Mouse (Mus musculus): Measurements from ENCODE around the gene Ccdc88c.

Ccdc88c gene

DNA sequence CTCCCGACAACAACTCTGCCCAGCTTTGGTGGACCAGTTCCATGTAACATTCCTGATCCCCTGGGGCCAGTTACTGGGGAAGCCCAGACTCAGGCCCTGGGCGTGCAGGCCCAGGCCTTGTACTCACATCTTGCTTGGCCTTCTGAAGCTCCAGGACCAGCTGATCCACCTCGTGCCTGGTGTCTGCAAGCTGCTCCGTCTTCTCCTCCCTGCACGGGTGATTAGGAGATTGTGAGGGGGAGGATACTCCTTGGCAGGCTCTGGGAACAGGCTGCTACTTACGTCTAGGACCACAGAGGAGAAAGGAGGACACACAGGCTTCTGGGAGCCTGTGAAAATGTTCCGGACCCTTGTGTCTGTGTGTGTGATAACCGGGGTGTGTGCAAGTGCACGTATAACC, 62.6 kb downstream of the Ccdc88c start:
- DNase-seq (ENCODE audit: low spot score), result peak; percentile 7

DNA sequence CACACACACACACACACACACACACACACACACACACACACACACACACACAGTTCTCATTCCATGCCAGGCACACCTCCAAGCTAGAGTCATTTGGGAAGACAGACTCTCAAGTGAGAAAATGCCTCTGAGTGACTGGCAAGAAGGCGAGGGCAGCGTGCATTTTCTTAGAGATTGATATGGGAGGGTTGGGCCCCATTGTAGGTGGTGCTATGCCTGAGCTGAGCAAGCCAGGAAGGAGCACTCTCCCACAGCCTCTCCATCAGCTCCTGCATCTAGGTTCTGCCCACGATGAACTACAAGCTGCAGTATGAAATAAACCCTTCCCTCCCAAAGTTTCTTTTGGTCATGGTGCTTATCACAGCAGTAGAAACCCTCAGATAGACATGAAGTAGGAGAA, 63.6 kb downstream of the Ccdc88c start:
- DNase-seq (ENCODE audit: low spot score), result no peak

DNA sequence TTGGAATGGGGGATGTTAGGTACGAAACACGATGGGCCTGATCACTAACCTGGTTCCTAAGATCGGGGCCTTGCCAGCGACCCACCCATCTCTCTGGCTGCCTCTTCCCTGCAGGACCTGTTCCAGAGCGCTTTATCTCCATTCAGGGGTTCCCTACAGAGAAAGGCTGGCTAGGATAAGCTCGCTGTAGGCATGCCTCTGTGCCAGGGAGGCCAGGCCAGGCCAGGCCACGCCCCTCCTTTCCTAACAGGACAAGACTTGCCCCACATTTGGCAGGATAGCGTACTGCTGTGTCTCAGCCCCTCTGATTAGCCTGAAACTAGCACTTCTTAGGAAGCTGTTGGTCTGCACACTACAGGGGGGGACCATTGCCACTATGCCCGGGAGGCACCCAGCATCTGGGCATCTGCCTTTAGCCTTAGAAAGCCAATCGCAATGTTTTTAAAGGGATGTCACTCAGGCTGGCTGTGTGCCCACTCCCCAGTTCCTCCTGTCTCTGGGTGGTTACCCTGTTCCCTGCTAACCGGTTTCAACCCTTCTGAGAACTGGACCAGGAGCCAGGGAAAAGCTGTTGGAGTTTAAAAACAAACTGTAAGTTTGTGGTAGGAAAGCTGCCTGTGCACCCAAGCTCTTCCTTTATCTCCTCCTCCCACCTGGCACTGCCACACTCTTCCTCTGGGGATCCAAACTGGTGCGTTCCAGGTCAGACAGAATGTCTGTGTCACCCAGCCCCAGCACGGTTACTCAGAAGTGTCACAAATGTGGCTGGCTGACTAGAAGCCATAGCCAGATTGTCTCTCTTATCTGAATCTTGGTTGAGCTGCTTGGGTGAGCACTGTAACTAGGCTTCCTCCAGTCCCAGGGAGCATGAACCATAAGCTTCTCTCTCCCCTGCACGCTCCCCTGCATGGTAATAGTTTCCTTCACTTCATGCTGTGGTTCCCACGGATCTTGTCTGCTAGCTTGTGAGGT, 69.9 kb downstream of the Ccdc88c start:
- peak; percentile 41 for DNase-seq (ENCODE audit: low spot score)

DNA sequence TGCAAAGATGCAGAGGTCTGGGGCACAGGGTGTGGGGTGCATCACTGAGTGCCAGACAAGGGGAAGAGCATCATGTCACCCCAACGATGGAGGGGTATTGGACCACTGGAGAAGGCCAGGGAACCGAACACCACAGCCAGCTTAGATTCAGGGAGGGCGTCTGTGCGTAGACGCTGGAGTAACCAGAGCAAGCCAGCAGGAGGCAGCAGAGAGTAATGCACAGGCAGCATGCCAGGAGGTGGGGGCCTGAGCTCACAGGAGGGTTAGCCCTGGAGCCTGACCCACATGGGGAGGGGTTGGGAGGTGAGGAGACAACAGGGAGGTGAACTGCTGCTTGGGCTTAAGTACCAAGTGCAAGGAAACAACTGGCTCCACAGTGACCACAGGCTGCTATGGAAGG, 70.8 kb downstream of the Ccdc88c start:
- DNase-seq (ENCODE audit: low spot score), result peak; percentile 48

DNA sequence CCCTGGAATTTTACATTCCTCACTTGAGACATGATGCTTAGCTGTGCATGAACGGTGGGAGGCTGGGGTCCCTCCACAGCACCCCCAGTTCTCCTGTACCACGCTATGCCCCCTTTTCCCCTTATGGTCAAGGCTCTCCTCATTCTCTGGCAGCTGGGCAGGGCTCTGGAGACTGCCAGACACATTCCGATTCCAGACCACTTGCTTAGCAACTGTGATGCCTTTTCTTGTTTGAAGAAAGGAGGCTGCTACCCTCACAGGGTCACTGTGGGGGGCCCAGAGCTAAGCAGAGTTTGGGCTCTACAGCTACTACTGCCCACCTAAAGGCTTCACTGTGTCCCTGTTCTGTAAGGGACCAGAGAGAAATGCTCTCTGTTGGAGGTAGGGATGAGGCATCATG, 71.6 kb downstream of the Ccdc88c start:
- no peak for DNase-seq (ENCODE audit: low spot score)

DNA sequence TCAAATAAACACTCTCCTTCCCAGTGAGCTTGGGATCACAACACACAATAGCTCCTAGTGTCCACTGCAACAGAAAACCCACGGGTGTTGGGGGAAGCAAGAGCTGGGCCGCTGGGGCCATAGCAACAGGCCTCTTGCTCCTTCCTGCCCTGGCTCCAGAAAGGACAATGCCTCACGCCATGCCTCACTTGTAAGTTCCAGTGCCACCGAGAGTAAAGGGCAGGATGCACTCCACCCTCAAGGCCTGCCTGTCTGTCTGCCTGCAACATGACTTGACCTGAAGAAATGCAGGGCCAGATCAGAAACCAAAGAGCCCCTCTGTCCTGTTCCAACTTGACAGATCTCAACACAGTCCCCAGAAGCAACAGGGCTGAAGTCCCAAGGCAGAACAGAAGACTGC, 72.0 kb downstream of the Ccdc88c start:
- no peak for DNase-seq (ENCODE audit: low spot score)

DNA sequence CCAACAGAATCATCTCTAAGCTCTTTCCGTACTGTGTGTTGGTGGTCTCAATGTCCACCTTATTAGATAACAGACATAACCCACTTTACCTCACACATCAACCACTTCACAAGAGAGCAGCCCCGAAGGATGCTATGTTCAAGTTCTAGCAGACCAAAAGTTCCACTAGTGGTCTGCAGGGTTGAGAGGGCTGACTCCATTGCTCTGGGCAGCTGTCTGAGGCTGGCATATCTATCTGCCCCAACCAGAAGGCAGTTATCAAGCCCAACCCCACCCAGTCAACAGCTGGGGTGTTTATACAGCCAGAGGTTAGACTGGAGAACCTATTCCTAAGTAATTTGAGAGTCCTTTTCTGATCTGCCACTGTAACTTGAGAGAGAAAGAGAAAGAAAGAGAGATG, 72.8 kb downstream of the Ccdc88c start:
- DNase-seq (ENCODE audit: low spot score), result no peak

DNA sequence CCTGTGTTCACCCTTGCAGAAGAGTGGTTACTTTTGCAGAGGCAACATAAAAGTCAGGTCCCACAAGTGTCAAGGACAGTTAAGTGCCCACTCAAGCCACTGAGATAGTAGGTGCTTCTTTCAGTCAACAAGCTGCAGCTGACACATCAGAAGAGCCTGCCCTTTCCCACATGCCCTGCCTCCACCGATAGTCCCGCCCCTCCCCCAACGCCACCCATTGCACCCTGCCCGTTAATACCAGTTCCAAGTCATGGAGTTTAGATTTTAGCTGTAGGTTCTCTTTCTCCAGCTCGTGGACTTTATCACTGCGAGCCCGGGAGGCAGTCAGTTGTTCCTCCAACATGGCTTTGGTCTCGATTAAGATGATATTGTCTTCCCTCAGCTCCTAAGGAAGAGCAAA, 74.9 kb downstream of the Ccdc88c start:
- no peak for DNase-seq (ENCODE audit: low spot score)

DNA sequence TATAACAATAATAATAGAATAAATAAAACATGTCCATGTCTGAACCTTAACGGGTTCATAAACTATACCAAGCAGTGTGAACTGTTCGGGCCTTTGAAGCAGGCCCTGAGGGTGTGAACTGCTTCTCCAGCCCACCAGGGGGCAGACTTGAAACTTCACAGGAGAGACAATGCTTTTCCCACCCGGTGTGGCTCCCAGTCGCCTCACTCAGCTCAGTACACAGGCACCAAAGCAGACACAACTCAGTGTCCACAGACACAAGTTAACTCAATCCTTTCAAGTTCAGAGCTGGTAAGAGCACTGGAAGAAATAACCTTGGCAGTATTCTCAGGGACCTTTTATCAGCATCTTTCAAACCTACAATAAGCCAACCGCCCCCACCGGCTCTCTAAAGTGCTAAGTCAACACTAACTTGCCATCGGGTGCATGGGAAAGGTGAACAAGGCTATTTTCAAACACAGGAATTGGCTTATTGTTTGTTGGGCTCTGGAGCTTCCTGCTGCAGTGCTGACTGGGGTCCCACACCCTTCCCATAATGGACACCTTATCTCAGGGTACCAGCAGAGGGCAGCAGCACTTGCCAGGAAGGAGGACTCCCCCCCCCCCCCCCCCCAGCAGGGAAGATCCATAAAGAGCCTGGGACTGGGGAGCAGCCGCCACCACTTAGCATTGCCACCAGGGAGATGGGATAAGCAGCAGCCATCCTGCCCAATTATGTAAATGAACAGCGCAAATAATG, 76.5 kb downstream of the Ccdc88c start:
- peak; percentile 80 for DNase-seq (ENCODE audit: low spot score)

DNA sequence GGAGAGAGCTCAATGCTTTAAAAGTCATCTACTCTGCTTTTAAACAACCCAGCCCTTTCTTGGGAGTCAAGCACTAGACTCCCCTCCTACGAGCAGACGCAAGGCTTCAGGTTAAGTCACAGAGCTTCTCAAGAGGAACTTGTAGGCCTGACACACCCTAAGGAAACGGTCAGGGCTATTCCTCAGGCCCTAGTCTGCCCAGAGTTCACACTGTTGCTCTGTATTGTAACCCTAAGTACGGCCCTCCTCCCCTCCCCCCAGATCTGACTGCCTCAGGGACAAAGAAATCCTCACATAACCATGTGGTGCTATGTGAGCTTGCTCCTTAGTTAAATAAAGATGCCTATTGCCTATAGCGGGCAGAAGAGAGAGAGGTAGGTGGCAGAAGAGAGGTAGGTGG, 79.7 kb downstream of the Ccdc88c start:
- no peak for DNase-seq (ENCODE audit: low spot score)

DNA sequence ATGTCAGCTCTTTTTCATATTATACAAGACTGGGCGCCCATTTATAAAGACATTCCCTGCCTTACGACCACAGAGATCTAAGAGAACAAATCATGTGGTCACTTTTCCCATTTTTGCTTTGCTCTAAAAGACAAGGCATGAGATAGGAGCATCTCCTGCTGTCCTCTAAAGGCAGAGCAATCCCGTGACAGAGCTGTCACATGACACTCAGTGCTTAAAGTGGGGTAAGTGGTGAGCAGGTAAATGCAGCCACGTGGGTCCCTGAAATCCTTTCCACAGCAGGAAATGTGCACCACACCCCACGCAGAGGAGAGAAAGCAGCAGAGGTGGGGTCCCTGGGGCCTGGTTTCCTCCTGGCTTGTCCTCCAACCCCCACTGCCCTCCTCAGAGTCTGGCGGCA, 80.8 kb downstream of the Ccdc88c start:
- DNase-seq (ENCODE audit: low spot score), result no peak

DNA sequence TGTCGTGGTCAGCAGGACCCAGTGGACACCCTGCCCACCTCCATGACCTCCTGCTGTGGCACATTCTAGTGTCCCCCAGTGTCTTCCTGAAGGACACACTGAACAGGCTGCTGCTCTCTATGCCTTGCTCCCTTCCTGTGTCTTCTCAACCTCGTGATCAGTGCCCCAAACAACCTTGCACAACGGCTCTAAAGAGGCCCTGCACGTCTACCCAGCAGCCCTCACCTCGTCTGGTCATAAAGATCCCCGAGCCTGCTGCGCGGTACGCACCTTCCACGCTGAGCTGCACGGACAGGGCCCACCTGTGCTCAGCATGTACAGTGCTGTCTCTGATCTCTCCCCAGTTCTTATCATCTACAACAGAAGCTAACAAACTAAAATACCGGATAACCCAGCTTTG, 82.9 kb downstream of the Ccdc88c start:
- DNase-seq (ENCODE audit: low spot score), result no peak

DNA sequence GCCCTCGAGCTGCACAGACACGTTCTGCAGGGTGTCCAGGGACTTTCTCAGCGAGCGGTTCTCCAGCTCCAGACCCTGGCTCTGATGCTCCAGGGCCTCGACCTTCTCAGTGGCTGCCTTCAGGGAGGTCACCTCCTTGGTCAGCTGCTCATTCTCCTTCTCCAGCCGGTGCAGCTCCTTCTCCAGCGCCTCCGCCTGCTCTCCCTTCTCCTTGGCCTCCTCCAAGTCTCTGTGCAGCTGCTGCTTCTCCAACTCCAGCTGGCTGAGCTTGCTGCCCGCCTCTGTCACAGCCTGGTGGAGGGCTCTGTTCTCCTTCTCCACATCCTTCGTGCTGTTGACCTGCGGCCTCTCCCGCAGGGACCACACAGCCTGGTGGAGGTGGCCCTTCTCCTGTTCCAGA, 83.4 kb downstream of the Ccdc88c start:
- DNase-seq (ENCODE audit: low spot score), result no peak

DNA sequence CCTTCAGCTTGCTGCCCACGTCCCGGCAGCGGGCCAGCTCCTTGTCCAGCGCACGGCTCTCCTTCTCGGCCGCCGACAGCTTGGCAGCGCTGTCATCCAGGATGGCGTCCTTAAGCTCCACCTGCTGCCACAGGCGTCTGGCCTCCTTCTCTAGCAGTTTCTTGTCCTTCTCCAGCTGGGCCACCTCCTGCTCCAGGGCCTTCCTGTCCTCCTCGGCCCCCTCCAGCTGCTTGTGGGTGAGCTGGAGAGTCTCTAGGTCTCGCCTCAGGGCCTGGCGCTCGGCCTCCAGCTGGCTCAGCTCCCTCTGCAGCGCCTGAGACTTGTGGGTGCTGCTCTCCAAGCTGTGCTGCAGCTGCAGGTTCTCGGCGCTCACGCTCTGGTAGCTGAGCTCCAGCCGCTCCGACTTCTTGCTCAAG, 83.9 kb downstream of the Ccdc88c start:
- no peak for DNase-seq (ENCODE audit: low spot score)

DNA sequence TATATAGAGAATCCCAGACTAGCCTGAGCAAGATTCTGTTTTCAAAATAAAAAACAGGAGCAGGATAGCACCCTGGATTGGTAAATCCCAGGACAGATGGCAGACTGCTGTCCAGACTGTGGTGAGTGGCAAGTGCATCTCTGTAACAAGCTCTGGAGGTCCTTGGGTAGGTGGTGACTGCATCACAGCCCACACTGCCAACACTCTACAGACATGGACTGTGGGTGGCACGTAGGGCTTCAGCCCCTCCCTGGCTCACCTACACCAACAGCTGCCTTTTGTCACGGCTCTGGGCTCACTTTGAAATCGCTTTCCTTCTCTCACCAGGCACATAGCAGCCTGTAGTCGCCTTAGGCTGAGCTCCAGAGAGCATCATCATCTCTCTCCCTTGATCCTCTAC, 85.7 kb downstream of the Ccdc88c start:
- DNase-seq (ENCODE audit: low spot score), result no peak

DNA sequence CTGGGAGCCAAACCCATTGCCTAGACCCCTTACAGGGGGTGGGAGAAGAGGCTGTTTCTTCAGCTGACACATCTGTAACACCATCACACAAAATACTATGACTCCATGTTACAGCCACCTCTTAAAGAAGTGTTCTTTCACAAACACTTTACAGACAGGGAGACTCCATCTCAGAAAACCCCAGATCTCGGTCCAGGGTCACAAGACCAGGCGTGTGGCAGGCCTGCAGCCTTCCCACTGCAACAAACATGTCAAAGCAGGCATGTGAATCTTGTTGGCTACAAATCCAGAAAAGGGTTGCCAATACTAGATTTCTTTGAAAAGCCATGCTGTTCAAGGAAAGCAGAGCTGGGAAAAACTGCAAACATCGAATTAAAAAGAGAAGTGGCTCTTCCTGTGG, 87.5 kb downstream of the Ccdc88c start:
- DNase-seq (ENCODE audit: low spot score), result no peak

DNA sequence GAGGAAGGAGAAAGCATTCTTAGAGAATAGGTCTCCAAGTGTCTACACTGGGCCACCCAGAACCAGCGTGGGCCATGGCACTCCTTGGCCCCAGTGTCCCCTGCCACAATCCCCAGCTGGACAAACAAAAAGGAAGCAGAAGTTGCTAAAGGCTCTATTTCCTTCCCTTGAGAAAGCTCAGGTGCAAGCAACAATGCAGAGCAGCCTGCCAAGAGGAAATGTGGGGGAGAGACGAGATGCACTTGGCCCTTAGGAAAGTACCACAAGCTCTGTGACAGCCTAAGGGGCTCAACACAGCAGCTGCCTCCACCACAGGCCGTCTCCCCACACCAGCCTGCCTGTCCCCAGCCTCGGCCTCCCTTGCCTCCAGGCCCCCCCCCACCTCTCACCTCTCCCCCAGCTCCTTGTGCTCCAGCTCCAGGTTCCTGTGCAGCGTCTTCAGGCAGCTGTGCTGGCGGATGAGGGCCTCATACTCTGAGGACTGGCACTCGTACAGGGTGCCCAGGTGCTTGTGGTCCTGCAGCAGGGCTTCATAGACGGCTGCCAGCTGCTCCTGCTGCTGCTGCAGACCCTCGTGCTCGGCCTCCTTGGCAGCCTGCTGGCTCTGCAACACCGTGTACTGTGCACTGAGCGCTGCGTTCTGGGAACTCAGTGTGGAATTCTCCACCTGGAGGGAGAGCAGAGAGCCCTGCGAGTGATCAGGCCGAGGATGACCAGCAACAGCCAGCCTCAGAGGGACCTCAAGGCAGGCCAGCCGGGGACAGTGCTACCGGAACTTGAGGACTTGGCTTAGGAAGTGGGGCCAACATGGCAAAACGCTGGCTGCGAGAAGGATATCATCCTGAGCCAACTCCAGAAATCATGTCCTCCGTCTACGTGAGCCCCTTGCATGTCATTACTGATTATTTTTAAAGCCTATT, 91.2 kb downstream of the Ccdc88c start:
- DNase-seq (ENCODE audit: low spot score), result no peak

DNA sequence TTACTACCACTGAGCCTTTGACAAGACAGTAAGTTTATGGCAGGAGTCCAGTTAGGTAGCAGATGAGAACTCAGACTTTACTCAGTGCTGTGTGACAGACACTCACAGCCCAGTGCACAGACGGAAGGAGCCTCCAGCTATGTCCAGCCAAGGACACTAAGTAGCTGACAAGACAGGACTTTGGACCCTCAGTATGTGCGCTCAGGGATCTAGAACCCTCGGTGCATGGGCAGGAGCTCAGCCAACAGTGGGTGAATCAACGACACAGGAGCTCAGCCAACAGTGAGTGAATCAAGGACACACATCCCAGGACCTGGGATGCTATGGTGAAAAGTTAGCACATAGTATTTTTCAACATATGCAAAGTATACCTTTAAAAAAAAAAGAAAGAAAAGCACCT, 92.1 kb downstream of the Ccdc88c start:
- DNase-seq (ENCODE audit: low spot score), result no peak

DNA sequence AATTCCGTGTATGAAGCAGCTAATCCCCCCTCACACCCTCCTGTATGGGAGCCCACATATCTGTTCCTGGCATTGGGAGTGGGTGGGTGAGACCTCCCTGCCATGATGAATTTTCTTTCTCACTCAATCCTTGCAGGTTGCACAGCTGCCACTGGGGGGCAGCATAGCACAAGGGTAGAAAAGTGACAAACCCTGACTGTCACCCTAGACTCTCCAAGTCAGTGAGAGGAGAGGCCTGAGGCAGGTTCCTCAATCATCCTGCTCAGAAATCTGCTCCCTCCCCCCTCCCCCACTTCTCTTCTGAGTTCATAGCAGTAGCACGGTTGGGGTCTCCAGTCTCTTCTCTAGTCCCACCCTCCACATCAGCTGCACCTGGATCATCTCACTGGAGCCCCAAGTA, 92.7 kb downstream of the Ccdc88c start:
- DNase-seq (ENCODE audit: low spot score), result peak; percentile 71

DNA sequence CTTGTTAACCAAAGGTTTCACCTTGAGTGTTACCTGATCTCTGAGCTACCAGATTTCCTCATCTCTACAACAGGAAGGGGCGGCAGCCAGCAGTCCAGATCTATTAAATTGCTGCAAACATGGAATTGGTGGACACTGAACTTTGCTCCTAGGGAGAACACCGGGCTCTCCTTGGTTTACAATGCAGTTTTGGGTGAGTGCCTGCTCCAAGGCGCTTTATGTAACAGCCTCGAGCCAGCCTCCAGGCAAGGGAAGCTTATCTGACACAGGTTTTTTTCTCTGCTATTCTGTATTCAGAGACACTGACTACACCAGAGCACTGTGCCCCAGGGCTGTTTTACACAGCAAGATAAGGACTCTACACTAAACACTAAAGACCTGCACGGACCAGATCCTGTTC, 94.1 kb downstream of the Ccdc88c start:
- no peak for DNase-seq (ENCODE audit: low spot score)

DNA sequence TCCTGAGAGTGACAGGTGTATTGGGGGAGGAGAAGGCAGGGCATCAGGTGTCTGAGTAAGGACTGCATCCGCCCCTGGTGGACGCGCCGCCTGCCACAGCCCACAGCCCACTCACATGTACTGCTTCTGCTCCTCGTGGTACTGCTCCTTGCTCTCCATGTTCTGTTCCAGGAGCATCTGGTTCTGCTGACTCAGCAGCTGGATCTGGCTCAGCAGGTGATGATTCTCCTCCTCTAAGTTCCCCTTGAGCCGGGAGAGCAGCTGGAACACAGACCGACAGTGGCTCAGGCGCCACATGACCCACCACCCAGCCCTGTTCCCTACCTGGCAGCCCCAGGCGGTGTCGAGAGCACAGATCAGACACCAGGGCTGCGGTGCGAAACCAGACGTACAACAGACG, 97.2 kb downstream of the Ccdc88c start:
- DNase-seq (ENCODE audit: low spot score), result no peak

DNA sequence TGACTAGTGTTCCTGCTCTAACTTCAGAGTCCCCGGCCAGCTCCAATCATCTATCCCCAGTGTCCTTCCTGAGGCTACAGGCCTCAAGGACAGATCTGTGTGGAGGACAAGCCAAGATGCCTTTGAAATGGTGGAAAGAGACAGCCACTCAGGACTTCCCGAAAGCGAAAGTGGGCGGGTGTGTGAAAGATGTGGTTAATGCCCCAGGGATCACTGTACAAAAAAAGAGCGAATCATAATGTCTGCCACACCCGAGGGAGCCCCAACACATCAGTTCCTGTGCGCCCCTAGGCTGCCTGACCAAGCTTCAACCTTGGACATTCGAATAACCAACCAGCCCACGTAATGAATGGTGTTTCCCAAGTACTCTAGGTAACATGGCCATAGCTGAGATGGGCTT, 100.6 kb downstream of the Ccdc88c start:
- DNase-seq (ENCODE audit: low spot score), result no peak

Measured in MN1 (cell line).